Mouse (Mus musculus): Measurements from ENCODE around the gene Mylip. TPM values are rescaled to one million over a fixed set of nuclear protein-coding genes. Genes with fewer than 3 reads are reported as not detected.

Mylip gene
- total RNA-seq, 2 experiments from 2014 or later, result 9.5 to 9.6 TPM

- no peak for DNase-seq
These were observed 39.7 kb downstream of the Mylip start for GRCm38 (mm10) chr13:45429239-45429638.

- peak; percentile 79 for DNase-seq
These were observed 47.6 kb downstream of the Mylip start for GRCm38 (mm10) chr13:45437134-45437533.

- DNase-seq, result no peak
These were observed 49.3 kb downstream of the Mylip start for GRCm38 (mm10) chr13:45438853-45439252.

GRCm38 (mm10) chr13:45440226-45440625 is 50.7 kb downstream of the Mylip start:
- no peak for DNase-seq

- no peak for DNase-seq
These were observed 52.9 kb downstream of the Mylip start for GRCm38 (mm10) chr13:45442451-45442850.

- no peak for DNase-seq
These were observed 53.5 kb downstream of the Mylip start for GRCm38 (mm10) chr13:45442918-45443535.

GRCm38 (mm10) chr13:45444220-45444619 is 54.7 kb downstream of the Mylip start:
- DNase-seq, result no peak

- no peak for DNase-seq
These were observed 55.1 kb downstream of the Mylip start for GRCm38 (mm10) chr13:45444652-45445051.

- DNase-seq, result no peak
These were observed 57.1 kb downstream of the Mylip start for GRCm38 (mm10) chr13:45446636-45447035.

GRCm38 (mm10) chr13:45452437-45452836 is 62.9 kb downstream of the Mylip start:
- no peak for DNase-seq

- DNase-seq, result no peak
These were observed 63.5 kb downstream of the Mylip start for GRCm38 (mm10) chr13:45453033-45453432.

GRCm38 (mm10) chr13:45454044-45454443 is 64.5 kb downstream of the Mylip start:
- DNase-seq, result no peak

GRCm38 (mm10) chr13:45454641-45455040 is 65.1 kb downstream of the Mylip start:
- no peak for DNase-seq

- no peak for DNase-seq
These were observed 65.7 kb downstream of the Mylip start for GRCm38 (mm10) chr13:45455108-45455861.

GRCm38 (mm10) chr13:45455862-45456192 is 66.3 kb downstream of the Mylip start:
- no peak for DNase-seq

- no peak for DNase-seq
These were observed 67.9 kb downstream of the Mylip start for GRCm38 (mm10) chr13:45457459-45457858.

GRCm38 (mm10) chr13:45460177-45460576 is 70.6 kb downstream of the Mylip start:
- DNase-seq, result peak; percentile 31

- no peak for DNase-seq
These were observed 71.9 kb downstream of the Mylip start for GRCm38 (mm10) chr13:45461370-45461958.

Other genes starting within 250 kb of the Mylip start
- gene Gmpr, start 117.7 kb downstream of the Mylip start, total RNA-seq (2021), result 100 to 1,000 TPM; 163 to 170 TPM

All from gastrocnemius, postnatal 10 days (tissue).